In genomic region chr11:65065201-65065600, GRCm38 (mm10) we compare ENCODE assay signal across 23 mouse cellular contexts.
DNase-seq lines count a peak whose midpoint lies in the region; ATAC-seq lines count a peak whose summit lies in the region.
"Had no signal": no experiment of that assay in that cellular context is flagged by ENCODE, and none has a peak within 500 bp of the region (broad histone marks: within the 10 kb centered on the region; RNA-seq: fewer than 3 reads in every experiment).

No protein-coding gene starts in this region.

- H3K4me2 ChIP-seq in heart, embryonic 11.5 days: no peak overlapping the region
- no peak overlapping the region for H3K4me2 ChIP-seq in intestine, embryonic 14.5 days (ENCODE audit: low read length)
- H3K4me2 ChIP-seq in intestine, embryonic 16.5 days (ENCODE audit: low read depth, low read length): no peak overlapping the region
- no peak overlapping the region for H3K4me2 ChIP-seq in midbrain, embryonic 15.5 days
- H3K4me2 ChIP-seq: embryonic facial prominence, embryonic 12.5 days; forebrain, embryonic 13.5 days had no signal

- DNase-seq in heart, adult 11 months: peak; percentile 65
- peak; percentile 48 for DNase-seq in intestine, embryonic 14.5 days (ENCODE audit: low spot score)
- peak; percentile 6 for DNase-seq in midbrain, embryonic 10.5 days (ENCODE audit: low spot score)
- DNase-seq in limb, embryonic 10.5 days (ENCODE audit: low spot score): peak; percentile 20
- DNase-seq: adrenal gland, adult 8-10 months; adrenal gland, postnatal 14 days; adrenal gland, postnatal 36 days; B cell, adult 2 months; cerebellum, adult 11-12 months; cerebellum, adult 2 months; cerebellum, adult 9-10 months; cerebellum, postnatal 10 days; cerebellum, postnatal 25 days had no signal

- ATAC-seq in heart, embryonic 11.5 days (replicated peaks; ENCODE audit: insufficient number of reproducible peaks, low FRiP score, low TSS enrichment): no peak
- ATAC-seq in intestine, embryonic 14.5 days (replicated peaks; ENCODE audit: low FRiP score, low TSS enrichment, low read depth): no peak
- no peak for ATAC-seq in intestine, embryonic 16.5 days
- ATAC-seq in midbrain, embryonic 15.5 days (replicated peaks): no peak
- ATAC-seq: activated CD4-positive, CD25-positive, alpha-beta regulatory T cell, adult 4 months; CD4-positive, CD25-positive, alpha-beta regulatory T cell, adult 4 months; forebrain, embryonic 13.5 days; Patski had no signal

- H3K9me3 ChIP-seq in heart, embryonic 11.5 days (replicated peaks; ENCODE audit: control insufficient read depth, low read length): no peaks in the 10 kb centered on the region
- no peaks in the 10 kb centered on the region for H3K9me3 ChIP-seq in intestine, embryonic 14.5 days (ENCODE audit: control insufficient read depth, low read length)
- no peaks in the 10 kb centered on the region for H3K9me3 ChIP-seq in intestine, embryonic 16.5 days (ENCODE audit: control insufficient read depth, low read length)
- H3K9me3 ChIP-seq in midbrain, embryonic 10.5 days (replicated peaks): no peaks in the 10 kb centered on the region
- H3K9me3 ChIP-seq in midbrain, embryonic 15.5 days: no peaks in the 10 kb centered on the region
- H3K9me3 ChIP-seq in limb, embryonic 10.5 days (replicated peaks): no peaks in the 10 kb centered on the region
- H3K9me3 ChIP-seq: embryonic facial prominence, embryonic 10.5 days; embryonic facial prominence, embryonic 12.5 days; forebrain, embryonic 13.5 days; G1E had no signal

- H3K27ac ChIP-seq in heart, embryonic 11.5 days (ENCODE audit: low read depth, low read length): no peak overlapping the region
- H3K27ac ChIP-seq in intestine, embryonic 14.5 days (ENCODE audit: low read depth): no peak overlapping the region
- H3K27ac ChIP-seq in intestine, embryonic 16.5 days (ENCODE audit: low read length): no peak overlapping the region
- no peak overlapping the region for H3K27ac ChIP-seq in midbrain, embryonic 10.5 days (replicated peaks)
- H3K27ac ChIP-seq in midbrain, embryonic 15.5 days: no peak overlapping the region
- no peak overlapping the region for H3K27ac ChIP-seq in limb, embryonic 10.5 days
- H3K27ac ChIP-seq: embryonic facial prominence, embryonic 10.5 days; embryonic facial prominence, embryonic 12.5 days; forebrain, embryonic 13.5 days had no signal

- peaks cover 8% of the 10 kb centered on the region; the same call in 1 of the 2 replicates for H3K4me1 ChIP-seq in heart, embryonic 11.5 days (ENCODE audit: control insufficient read depth, insufficient read depth, low read length)
- no peaks in the 10 kb centered on the region for H3K4me1 ChIP-seq in intestine, embryonic 14.5 days (replicated peaks; ENCODE audit: control insufficient read depth, insufficient read depth, low read length)
- no peaks in the 10 kb centered on the region for H3K4me1 ChIP-seq in intestine, embryonic 16.5 days (ENCODE audit: control insufficient read depth, insufficient read depth, low read length)
- peaks cover 5% of the 10 kb centered on the region; the same call in 1 of the 2 replicates for H3K4me1 ChIP-seq in midbrain, embryonic 10.5 days
- no peaks in the 10 kb centered on the region for H3K4me1 ChIP-seq in midbrain, embryonic 15.5 days
- H3K4me1 ChIP-seq in limb, embryonic 10.5 days: no peaks in the 10 kb centered on the region
- H3K4me1 ChIP-seq: embryonic facial prominence, embryonic 10.5 days; embryonic facial prominence, embryonic 12.5 days; forebrain, embryonic 13.5 days had no signal

- H3K4me3 ChIP-seq in heart, embryonic 11.5 days (ENCODE audit: low read depth, low read length): no peak overlapping the region
- no peak overlapping the region for H3K4me3 ChIP-seq in intestine, embryonic 14.5 days (ENCODE audit: low read depth, low read length)
- H3K4me3 ChIP-seq in intestine, embryonic 16.5 days (ENCODE audit: low read length): no peak overlapping the region
- no peak overlapping the region for H3K4me3 ChIP-seq in midbrain, embryonic 10.5 days
- H3K4me3 ChIP-seq in midbrain, embryonic 15.5 days: no peak overlapping the region
- no peak overlapping the region for H3K4me3 ChIP-seq in limb, embryonic 10.5 days
- H3K4me3 ChIP-seq: embryonic facial prominence, embryonic 10.5 days; embryonic facial prominence, embryonic 12.5 days; forebrain, embryonic 13.5 days had no signal

- H3K36me3 ChIP-seq in heart, embryonic 11.5 days (ENCODE audit: control insufficient read depth, insufficient read depth, low read length): no peaks in the 10 kb centered on the region
- no peaks in the 10 kb centered on the region for H3K36me3 ChIP-seq in intestine, embryonic 14.5 days (ENCODE audit: control insufficient read depth, insufficient read depth, low read length)
- no peaks in the 10 kb centered on the region for H3K36me3 ChIP-seq in intestine, embryonic 16.5 days (ENCODE audit: control insufficient read depth, insufficient read depth, low read length)
- no peaks in the 10 kb centered on the region for H3K36me3 ChIP-seq in midbrain, embryonic 10.5 days
- H3K36me3 ChIP-seq in midbrain, embryonic 15.5 days (replicated peaks): no peaks in the 10 kb centered on the region
- no peaks in the 10 kb centered on the region for H3K36me3 ChIP-seq in limb, embryonic 10.5 days
- H3K36me3 ChIP-seq: embryonic facial prominence, embryonic 10.5 days; embryonic facial prominence, embryonic 12.5 days; G1E had no signal

- H3K27me3 ChIP-seq in heart, embryonic 11.5 days (ENCODE audit: control insufficient read depth, insufficient read depth, low read length): no peaks in the 10 kb centered on the region
- no peaks in the 10 kb centered on the region for H3K27me3 ChIP-seq in intestine, embryonic 14.5 days (replicated peaks; ENCODE audit: control insufficient read depth, insufficient read depth, low read length)
- H3K27me3 ChIP-seq in intestine, embryonic 16.5 days (replicated peaks; ENCODE audit: control insufficient read depth, insufficient read depth, low read length): no peaks in the 10 kb centered on the region
- no peaks in the 10 kb centered on the region for H3K27me3 ChIP-seq in midbrain, embryonic 10.5 days (ENCODE audit: low read depth, poor library complexity, severe bottlenecking)
- no peaks in the 10 kb centered on the region for H3K27me3 ChIP-seq in midbrain, embryonic 15.5 days (replicated peaks)
- H3K27me3 ChIP-seq in limb, embryonic 10.5 days (ENCODE audit: low read depth, poor library complexity, severe bottlenecking): no peaks in the 10 kb centered on the region
- H3K27me3 ChIP-seq: embryonic facial prominence, embryonic 12.5 days; forebrain, embryonic 13.5 days; Patski had no signal

- no peak overlapping the region for H3K9ac ChIP-seq in heart, embryonic 11.5 days (ENCODE audit: low read depth, low read length)
- no peak overlapping the region for H3K9ac ChIP-seq in intestine, embryonic 14.5 days (ENCODE audit: low read length)
- H3K9ac ChIP-seq in intestine, embryonic 16.5 days (ENCODE audit: low read depth, low read length): no peak overlapping the region
- no peak overlapping the region for H3K9ac ChIP-seq in midbrain, embryonic 15.5 days
- H3K9ac ChIP-seq: embryonic facial prominence, embryonic 12.5 days; forebrain, embryonic 13.5 days had no signal

- WGBS in heart, embryonic 11.5 days (ENCODE audit: insufficient replicate concordance): 80% methylated on average over 13 of the region's 13 CpGs
- 90% methylated on average over 13 of the region's 13 CpGs for WGBS in intestine, embryonic 14.5 days
- 86% methylated on average over 13 of the region's 13 CpGs for WGBS in intestine, embryonic 16.5 days
- 89% methylated on average over 13 of the region's 13 CpGs for WGBS in midbrain, embryonic 10.5 days
- 88% methylated on average over 13 of the region's 13 CpGs for WGBS in midbrain, embryonic 15.5 days
- 92% methylated on average over 13 of the region's 13 CpGs for WGBS in limb, embryonic 10.5 days

Comparison
In these comparisons a context has a peak if more than half of its experiments do, and no peak if none do; other contexts are left out.
1. DNase-seq: peak in every context shown above with its lines; median percentile 65 in heart, adult 11 months; 48 in intestine, embryonic 14.5 days; 20 in limb, embryonic 10.5 days; 6 in midbrain, embryonic 10.5 days.